Mouse (Mus musculus): ENCODE data around the gene Ptpn3.

DNA sequence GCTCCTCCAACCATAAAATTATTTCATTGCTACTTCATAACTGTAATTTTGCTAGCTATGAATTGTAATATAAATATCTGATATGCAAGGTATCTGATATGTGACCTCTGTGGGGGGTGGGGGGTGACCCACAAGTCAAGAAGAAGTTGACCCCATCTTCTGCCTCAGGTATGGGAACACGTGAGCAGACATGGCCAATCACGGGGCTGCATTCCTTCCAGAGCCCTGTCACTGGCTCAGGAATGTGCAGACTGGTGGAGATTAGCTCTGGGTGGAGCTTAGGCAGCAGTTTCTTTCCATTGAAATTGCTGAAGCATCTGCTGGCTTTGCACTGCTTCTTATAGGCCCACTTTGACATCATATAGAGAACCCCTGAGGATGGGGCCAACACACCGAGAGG, 153.5 kb downstream of the Ptpn3 start:
- TF ChIP-seq POLR2A (IDR thresholded peaks at IDR 0.05; ENCODE audit: low read depth, low read length) (no peak), CTCF (IDR thresholded peaks at IDR 0.05; ENCODE audit: extremely low read depth, insufficient read length, insufficient replicate concordance, low read depth, low read length) (no peak)
